Mouse (Mus musculus) neural tube, embryonic 15.5 days (tissue): ENCODE measurements around the gene Trim75. TPM values are rescaled to one million over a fixed set of nuclear protein-coding genes. Genes with fewer than 3 reads are reported as not detected.

Experiments used
- ATAC-seq: fragments of 200-750 bp; cut with Nextera tagmentation; 2 replicates; pipeline ENCODE4 v1.8.0; 2017; ENCODE audit warnings: mild to moderate bottlenecking, moderate TSS enrichment, moderate library complexity; ENCODE audit not compliant: low FRiP score
- H3K27ac ChIP-seq: fragments of 300-500 bp; sonication (generic); replicated peaks from 2 replicates; pipeline ENCODE4 v1.5.1; 2015; ENCODE audit warnings: mild to moderate bottlenecking, inconsistent platforms
- H3K27me3 ChIP-seq: fragments of 300-500 bp; sonication (generic); replicated peaks from 2 replicates; pipeline ENCODE4 v1.6.1; 2015; ENCODE audit warnings: inconsistent platforms
- H3K36me3 ChIP-seq: fragments of 300-500 bp; sonication (generic); 2 replicates; pipeline ENCODE4 v1.6.1; 2015; ENCODE audit warnings: inconsistent platforms
- H3K4me1 ChIP-seq: fragments of 300-500 bp; sonication (generic); 2 replicates; pipeline ENCODE4 v1.6.1; 2015; ENCODE audit warnings: inconsistent platforms
- H3K4me2 ChIP-seq: fragments of 300-500 bp; sonication (generic); 2 replicates; pipeline ENCODE4 v1.6.1; 2015; ENCODE audit warnings: inconsistent platforms, mild to moderate bottlenecking, moderate library complexity
- H3K4me3 ChIP-seq: fragments of 300-500 bp; sonication (generic); replicated peaks from 2 replicates; pipeline ENCODE4 v1.5.1; 2015; ENCODE audit warnings: mild to moderate bottlenecking, inconsistent platforms
- H3K9ac ChIP-seq: fragments of 300-500 bp; sonication (generic); replicated peaks from 2 replicates; pipeline ENCODE4 v1.6.1; 2015; ENCODE audit warnings: mild to moderate bottlenecking, inconsistent platforms
- H3K9me3 ChIP-seq: fragments of 300-500 bp; sonication (generic); replicated peaks from 2 replicates; pipeline ENCODE4 v1.6.1; 2016; ENCODE audit warnings: inconsistent platforms
- WGBS: fragments of 180-500 bp; shearing (Covaris S2); methylation state at CpG from one replicate; pipeline ENCODE4 v1.1.7; 2015; ENCODE audit warnings: mixed read lengths; 5-methylcytosine and 5-hydroxymethylcytosine counted together
- polyA plus RNA-seq: library from polyadenylated mRNA; unstranded; fragments of >200 nt; fragmentation: Nextera tagmentation; extraction: Ambion mirVana; gene quantifications from 2 replicates; pipeline ENCODE4 v1.2.1, GENCODE M21; 2015

The Trim75 gene
- polyA plus RNA-seq, 1 experiment from 2014 or later = 0.15 TPM

GRCm38 (mm10) chr8:64942946-64943345, 44.7 kb downstream of the Trim75 start:
- H3K4me1 ChIP-seq = peaks cover 10% of the 10 kb centered on the region
- H3K9me3 ChIP-seq = no peaks in the 10 kb centered on the region
- WGBS = 25% methylated on average over 5 of the region's 5 CpGs
- H3K9ac ChIP-seq = no peak overlapping the region
- no peak overlapping the region for H3K4me3 ChIP-seq
- H3K27me3 ChIP-seq = no peaks in the 10 kb centered on the region
- H3K4me2 ChIP-seq = no peak overlapping the region
- no peak for ATAC-seq
- no peak overlapping the region for H3K27ac ChIP-seq
- no peaks in the 10 kb centered on the region for H3K36me3 ChIP-seq

GRCm38 (mm10) chr8:64941495-64941894, 46.1 kb downstream of the Trim75 start:
- 11% methylated on average over 9 of the region's 9 CpGs for WGBS
- Histone ChIP-seq H3K27ac (no peak overlapping the region), H3K4me2 (no peak overlapping the region), H3K27me3 (no peaks in the 10 kb centered on the region), H3K9me3 (no peaks in the 10 kb centered on the region), H3K9ac (no peak overlapping the region), H3K36me3 (no peaks in the 10 kb centered on the region), H3K4me1 (peaks cover 10% of the 10 kb centered on the region), H3K4me3 (no peak overlapping the region)
- ATAC-seq = peak; percentile 56

DNA sequence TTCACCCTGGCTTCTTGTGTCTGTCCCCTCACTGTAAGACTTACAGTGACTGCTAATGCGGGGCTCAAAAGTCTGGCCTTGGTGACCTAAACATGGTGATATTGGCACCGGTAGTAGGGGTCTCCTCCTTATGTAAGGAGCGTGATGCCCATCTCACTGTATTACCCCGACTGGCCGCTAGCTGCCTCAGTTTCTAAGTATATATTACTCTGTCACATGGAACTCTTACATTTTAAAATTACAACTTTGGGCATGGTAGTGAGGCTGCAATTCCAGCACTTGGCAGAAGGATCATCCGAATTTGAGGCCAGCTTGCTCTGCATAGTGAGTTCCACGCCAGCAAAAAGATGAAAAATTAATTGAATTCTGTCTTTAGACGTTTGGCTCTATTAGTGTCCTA, 46.6 kb downstream of the Trim75 start:
- H3K4me2 ChIP-seq = no peak overlapping the region
- H3K36me3 ChIP-seq = no peaks in the 10 kb centered on the region
- 76% methylated on average over 8 of the region's 8 CpGs for WGBS
- peaks cover 10% of the 10 kb centered on the region for H3K4me1 ChIP-seq
- H3K27me3 ChIP-seq = no peaks in the 10 kb centered on the region
- H3K4me3 ChIP-seq = no peak overlapping the region
- H3K9ac ChIP-seq = no peak overlapping the region
- no peaks in the 10 kb centered on the region for H3K9me3 ChIP-seq
- no peak for ATAC-seq
- no peak overlapping the region for H3K27ac ChIP-seq

DNA sequence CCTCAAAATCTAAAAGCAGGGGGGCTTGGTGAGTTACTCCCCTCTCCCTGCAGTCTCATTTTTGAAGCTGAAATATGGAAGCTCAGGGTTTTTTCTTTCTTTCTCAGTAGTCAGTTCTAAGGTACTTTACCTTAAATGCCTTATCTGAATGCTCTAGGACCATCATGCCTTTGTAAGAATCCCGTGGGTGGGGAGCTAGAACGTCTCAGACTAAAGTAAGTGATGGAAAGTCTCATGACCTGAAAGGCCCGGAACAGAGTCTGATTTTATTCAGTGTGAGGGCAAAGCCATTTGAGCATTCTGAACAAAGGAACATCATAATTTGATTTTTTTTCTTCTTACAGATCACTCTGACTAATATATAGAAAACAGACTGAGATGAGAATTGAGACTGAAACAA, 52.6 kb downstream of the Trim75 start:
- H3K4me2 ChIP-seq = no peak overlapping the region
- no peak for ATAC-seq
- no peaks in the 10 kb centered on the region for H3K9me3 ChIP-seq
- H3K9ac ChIP-seq = no peak overlapping the region
- no peak overlapping the region for H3K4me3 ChIP-seq
- H3K27ac ChIP-seq = no peak overlapping the region
- no peaks in the 10 kb centered on the region for H3K36me3 ChIP-seq
- H3K27me3 ChIP-seq = no peaks in the 10 kb centered on the region
- WGBS = 67% methylated on average over 3 of the region's 3 CpGs
- H3K4me1 ChIP-seq = no peaks in the 10 kb centered on the region

Other genes with a start within 250 kb of the Trim75 start
- 30.3 and 37.4 TPM in 2 replicates for gene Klhl2, start 137.8 kb downstream of the Trim75 start, polyA plus RNA-seq
- gene Tmem192, start 40.6 kb downstream of the Trim75 start, polyA plus RNA-seq = 36.4 and 37.9 TPM in 2 replicates
- gene Trim61, start 30.7 kb upstream of the Trim75 start, polyA plus RNA-seq = 0.32 and 0.42 TPM in 2 replicates
- not detected in 2 replicates for gene Trim60, start 30.8 kb upstream of the Trim75 start, polyA plus RNA-seq
- gene Apela, start 49.5 kb upstream of the Trim75 start, polyA plus RNA-seq = 2.9 and 4.6 TPM in 2 replicates
- gene Gm10663, start 87.2 kb upstream of the Trim75 start, polyA plus RNA-seq = not detected in 2 replicates
- gene BC030870, start 141.7 kb upstream of the Trim75 start, polyA plus RNA-seq = 1.1 TPM in 1 of 2 replicates, not detected in the other